Mouse (Mus musculus) adrenal gland, adult 8-10 months (tissue): ENCODE data around the gene Taf3. TPM values are rescaled to one million over a fixed set of nuclear protein-coding genes. Genes with fewer than 3 reads are reported as not detected.
A peak's percentile ranks its signal among the peaks of the same experiment; 100 is the strongest.

ENCODE experiments used
- DNase-seq: peaks from one replicate; pipeline ENCODE4 v3.0.0; 2022
- total RNA-seq, 4 experiments: library from RNA; stranded (reverse); gene quantifications; 2 replicates each; pipeline ENCODE4 v1.2.4; 2022

Taf3 gene
- total RNA-seq, 4 experiments from 2014 or later: 11.8 to 12.7 (median 12.4) TPM

DNA sequence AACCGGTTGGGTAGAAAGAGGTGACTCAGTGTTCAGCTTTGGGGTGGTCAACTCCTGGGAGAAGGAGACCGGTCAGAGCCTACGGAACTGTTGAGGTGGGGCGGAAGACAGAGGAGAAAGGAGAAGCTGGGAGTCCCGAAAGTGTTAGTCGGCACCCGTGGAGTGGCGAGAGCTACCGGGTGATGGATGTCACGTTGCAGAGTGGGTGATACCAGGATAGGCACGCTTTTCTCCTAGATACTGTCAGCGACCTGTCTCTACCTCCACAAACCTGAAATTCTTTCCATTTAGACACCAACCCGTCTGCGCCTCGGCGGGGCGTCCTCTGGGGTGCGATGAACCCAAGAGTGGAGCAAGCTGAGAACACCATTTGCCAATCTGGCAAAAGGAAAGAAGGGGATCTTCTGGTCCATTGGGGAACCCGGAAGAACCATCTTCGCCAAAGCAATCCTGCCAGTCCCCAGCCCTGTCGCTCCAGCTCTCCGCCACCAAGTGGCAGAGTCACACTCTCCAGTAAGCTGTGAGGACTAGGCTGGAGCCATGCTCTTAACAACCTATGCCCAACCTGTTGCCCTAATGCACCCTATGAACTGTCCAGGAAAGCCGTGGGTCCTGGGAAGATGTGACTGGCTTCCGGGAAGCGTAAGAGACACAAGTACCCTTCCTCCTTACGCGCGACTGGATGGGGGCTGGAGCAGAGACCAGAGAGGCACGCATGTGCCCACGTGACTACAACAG, 159.3 kb downstream of the Taf3 start, which contains the start of gene 9230102O04Rik:
TSS of gene 9230102O04Rik (minus strand) at position 628 of the 738 bp plus-strand sequence.
- no peak for DNase-seq

DNA sequence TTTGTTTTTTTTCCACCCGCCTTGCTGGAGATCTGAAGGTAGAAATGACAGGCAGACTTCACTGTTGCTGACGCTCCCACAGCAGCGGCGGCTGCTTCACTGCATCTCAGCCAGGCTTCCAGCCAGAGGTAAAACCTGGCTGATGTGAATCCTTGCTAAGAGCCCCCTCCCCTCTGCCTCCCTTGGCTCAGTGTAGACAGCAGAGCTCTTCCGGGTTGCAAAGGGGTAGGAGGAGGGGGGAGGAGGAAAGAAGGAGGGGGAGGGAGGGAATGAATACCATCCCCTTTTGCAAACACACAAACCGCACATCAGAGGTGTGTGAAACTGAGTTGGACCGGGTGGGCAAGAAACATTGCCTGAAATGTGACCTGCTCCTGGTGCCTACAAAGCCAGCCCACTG, 160.8 kb downstream of the Taf3 start:
- DNase-seq: no peak

DNA sequence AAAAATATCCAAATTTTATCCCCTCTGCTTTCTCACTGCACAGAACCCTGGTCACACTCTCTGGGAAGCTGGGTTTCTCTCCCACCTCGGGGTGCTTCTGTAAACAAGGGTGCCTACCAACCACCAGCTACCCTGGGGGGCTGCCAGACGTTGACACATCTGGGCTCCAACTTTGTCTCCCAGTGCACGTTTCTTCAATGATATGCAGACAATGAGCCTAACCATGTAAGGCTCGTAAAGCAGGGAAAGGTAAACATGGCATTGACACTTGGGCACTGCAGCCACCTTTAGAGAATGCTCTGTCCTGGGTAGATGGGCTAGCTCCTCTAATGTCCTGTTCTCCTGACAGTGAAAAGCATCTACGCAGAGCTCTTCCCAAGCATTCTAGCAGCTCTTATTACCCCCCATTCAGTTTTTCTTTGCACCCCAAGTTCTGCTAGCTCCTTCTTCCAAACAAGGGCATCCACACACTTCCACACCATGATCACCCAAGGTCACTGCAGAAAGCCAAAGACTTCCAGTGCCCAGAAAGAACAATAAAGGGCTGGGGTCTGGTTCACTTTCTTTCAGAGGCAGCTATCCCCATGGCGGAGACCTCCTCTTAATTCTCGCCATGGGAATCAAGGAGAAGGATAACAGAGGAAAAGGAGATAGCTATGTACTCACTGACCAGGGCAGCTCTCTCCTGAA, 161.3 kb downstream of the Taf3 start:
- no peak for DNase-seq

DNA sequence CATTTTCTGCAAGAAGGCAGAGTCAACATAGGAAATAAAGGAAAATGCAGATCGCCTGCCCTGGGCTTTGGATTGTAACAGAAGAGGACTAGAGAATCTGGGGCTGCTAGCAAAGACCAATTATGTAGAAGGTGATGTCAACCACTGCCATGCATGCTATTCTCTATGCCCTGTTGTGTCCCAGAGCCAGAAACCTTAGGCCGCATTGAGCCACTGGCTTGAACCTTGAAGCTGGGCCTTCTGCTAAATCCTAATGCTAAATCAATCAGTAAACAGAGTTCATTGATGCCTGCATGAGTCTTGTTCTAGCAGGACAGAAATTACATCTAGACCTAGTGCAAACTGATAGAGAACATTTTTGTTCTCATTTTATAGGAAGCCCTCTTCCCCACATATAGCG, 162.4 kb downstream of the Taf3 start:
- DNase-seq: no peak

DNA sequence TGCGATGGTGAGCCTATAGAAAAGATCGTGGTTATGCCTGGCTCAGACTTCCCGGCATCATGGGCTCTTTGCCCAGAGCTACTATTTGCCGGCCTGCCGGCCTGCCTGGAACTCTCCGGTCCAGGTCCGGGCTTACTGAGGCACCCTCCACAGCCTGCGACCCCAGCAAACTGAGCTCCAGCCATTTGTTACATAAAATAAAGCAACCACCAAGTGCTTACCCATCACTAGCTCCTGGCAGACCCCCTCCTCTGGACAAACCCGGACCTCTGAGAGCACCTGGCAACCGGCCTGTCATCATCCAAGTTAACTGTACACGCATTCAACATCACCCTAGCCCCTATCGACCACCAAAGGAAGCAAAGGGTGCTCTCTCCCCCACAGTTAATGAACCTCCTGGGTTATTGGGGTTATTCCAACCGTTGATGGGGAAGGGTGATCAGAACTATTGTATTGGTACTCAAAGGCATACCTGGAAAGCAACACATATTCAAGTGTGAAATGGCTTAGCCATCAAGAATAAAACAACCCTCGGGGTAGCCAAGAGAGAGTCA, 163.1 kb downstream of the Taf3 start:
- DNase-seq: no peak

DNA sequence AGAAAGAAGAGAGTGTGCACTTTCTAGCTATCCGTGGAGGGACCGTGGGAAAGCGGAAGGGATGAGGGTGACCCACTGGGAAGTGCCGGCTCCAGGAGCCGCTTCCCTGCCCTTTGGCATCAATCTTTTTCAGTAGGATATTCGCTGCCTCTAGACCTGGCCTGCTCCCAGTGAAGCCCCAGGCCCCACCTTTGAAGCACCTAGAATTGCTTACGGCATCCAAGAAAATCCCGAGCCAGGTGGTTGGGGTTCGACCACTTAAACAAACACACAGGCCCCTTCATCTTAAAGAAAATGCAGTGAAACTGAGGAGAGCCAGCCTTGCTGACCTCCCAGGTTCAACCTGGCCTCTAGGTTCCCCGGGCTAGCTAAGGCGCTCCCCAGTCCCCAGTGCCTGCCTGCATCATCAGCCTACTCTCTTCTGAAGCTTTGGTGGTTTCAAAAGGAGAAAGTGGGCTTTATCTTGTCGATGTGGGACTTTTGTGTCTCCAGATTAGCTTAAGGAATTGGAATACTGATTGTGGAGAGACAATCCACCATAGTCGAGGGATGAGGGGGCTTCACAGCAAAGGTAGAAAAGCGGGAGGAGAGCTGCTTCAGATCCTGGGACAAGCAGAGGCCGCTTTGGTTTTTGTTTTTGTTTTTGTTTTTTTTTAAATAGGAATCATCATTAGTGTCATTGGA, 163.7 kb downstream of the Taf3 start:
- no peak for DNase-seq

DNA sequence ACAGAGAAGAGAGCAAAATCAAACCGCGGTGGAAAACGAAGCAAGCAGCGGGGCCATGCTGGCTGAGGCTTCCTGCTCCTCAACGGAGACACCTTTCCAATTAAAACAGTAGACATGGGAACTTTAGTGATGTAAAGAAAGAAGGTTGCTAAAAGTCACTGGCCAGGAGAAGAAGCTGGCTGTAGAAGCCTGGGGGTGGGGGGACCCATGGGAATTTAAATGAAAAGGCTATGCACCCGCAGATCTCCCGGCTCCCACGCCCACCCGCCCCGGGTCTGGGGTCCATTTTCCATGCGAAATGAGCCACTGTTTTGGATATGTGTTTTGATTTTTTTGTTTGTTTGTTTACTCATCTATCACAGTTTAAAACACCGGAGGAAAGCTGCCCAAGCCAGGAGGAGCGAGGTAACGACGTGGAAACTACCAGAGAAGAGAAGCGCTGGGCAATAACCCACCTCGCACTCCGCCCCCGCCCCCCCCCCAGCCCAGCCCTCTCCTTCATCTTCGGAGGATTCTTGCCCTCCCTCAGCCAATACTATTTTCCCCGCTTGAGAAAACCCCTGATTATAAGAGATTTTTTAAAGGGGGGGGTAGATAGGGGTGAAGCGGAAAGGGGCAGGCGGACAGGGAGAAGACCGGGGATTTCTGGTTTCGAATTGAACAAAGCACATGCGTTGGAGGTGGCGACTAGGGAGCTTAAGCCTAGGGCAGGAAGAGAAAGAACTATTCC, 164.4 kb downstream of the Taf3 start:
- no peak for DNase-seq

DNA sequence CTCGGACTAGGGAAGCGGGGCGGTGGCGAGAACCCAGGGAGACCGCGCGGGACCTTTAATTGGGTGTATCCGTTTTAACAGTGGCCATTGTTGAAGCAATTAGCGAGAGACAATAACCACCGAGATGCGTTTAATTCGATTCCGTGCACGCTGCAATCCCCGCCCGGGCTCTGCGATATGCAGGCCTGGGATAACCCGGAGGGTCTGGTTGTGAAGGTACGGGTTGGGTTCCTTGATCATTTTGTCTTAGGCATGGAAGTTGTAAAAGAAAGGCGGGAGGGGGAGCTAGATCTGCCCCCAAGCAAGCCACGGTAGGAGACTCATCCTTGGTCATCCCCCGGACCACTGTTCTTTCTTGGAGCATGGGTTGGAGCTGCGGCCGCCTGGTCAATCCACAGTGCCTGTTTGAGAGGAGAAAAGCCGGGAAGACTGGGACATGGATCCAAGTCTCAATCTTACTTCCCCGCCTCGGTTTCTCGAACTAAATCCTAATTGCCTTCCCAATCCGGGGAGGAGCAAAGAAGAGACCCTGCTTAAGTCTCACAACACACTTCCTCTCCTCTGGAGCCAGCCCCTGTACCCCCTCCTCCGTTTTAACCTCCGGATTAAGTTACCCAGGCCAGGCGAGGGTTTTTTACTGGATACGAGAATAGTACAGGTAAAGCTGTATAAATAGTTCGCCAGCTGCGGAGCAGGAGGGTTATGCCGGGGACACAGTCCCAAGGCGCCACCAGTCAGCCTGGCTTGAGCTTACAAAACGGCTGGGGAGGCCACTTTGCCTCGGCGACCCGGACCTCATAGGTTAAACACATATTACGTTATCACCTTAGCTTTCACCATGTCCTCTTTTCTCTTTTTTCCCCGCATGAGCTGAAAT, 165.2 kb downstream of the Taf3 start:
- no peak for DNase-seq

DNA sequence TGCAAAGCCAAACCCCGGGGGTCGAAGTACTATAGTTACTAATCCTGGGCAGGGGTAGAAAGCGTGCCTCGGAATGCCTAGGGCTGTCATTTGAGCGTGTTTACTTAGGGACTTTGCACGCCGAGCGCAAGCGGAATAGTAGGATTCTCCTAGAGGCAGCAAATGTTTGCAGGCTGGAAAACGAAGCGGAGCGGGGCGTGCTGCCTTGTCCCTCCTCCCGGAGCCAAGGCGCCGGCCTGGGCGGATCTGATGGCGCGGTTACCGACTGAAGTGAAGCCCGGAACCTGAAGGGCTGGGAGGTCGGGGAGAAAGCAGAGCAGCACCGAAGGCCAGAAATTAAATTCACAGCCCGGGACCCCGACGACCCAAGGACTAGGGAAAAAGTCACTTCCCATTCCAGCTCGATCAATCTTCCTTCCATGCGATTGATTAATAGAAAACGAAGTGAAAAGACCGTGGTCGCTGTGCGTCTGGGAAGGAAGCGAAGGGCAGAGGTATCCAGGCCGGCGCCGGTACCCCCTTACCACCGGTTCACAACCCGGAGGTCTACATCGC, 165.9 kb downstream of the Taf3 start:
- no peak for DNase-seq

DNA sequence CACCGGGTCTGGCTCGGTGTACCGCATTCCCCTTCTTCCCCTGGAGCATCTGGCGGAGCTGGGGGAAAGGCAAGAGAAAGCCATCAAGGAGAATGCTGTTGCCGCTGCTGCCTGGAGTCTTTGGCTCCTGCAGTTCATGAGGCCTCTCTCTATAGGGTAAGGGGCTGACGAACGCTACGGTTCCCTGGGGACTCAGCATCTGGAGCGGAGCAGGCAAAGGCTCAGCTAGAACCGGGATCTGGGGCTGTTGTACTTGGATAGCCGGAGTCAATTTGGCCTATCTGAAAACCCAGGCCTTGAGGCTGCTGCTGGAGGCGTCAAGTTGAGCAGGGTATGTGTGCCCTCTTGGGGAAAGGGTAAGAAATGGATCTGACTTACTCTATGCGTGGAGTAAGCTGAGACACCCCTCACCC, 166.8 kb downstream of the Taf3 start:
- no peak for DNase-seq

DNA sequence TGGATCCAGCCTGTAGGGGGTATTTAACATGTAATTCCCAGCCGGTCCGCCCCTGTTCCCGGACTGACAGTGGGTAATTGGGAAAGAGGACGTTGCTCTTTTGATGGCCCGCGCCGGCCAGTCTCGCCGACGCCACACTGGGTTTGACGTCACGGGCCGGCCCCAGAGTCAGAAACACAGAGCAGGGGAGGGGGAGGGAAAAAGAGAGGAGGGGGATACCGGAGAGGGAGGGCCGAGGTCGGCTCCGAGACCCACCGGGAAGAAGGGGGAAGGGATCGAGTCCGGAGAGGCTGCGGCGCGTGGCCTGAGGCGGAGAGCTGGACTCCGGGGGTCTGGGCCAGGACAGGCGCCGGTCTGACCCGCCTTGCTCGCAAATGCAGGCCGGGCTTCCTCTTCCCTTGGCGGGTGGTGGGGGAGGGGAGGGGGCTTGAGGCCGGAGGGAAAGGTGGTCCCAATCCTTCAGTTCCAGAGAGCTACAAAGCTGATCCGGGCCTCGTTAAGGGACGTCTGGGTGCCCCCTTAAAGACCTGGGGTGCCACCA, 167.3 kb downstream of the Taf3 start, which contains the start of gene 4930412O13Rik:
TSS of gene 4930412O13Rik (plus strand) at position 202 of the 541 bp plus-strand sequence.
- no peak for DNase-seq

DNA sequence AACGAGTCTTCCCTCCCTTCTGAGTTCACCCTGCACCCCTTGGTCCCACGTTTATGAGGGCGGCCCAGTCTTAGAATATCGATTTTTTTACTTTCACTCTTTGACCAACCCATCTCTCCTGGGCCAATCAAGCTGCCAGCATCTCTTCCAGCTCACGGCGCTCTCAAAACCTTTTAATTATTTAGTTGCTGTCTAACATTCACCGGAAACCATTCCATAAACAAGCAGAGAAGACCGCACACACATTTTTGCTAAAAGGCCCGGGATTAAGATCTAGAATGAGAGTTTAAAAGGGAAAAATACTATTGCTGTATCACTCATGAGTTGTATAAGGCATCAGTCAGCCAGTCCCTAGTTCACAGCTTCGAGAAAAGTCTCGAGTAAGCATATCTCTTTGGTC, 168.1 kb downstream of the Taf3 start:
- no peak for DNase-seq

DNA sequence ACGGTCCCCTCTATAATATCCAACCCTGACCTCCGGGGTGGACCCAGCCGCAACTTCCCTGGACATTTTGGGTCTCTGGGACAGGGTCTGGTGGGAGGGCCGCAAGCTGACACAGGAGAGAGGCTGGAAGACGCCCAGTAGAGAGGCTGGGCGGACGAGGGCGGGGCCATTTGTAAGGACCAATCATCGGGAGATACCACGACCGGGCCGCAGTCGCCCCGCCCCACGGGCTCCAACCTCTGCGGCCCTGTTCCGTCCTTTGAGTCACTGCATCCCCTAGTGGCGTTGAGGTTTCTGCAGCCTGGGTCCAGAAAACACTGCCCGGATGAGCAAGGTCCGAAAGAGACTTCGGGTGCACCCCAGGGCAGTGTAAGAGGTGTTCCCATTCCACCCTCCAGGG, 168.9 kb downstream of the Taf3 start:
- peak; percentile 90 for DNase-seq

DNA sequence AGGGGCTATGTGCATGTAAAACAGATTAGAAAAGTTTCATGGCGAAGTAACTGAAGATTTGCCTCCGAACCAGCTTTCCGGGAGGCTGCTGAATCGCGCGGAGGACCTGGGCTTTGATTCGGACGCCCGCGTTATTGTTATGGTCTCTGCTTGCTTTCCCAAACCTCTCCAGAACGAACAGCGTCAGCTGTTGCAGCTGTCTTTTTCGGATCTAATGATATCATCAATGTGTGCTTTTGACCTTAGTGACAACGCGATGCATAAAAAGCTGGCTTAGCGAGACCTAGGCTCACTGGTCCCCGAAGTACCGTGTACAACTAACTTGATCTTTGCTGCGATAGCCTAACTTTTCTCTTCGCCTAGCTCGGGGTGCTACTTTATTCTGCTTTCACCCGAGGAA, 169.3 kb downstream of the Taf3 start:
- DNase-seq: no peak

DNA sequence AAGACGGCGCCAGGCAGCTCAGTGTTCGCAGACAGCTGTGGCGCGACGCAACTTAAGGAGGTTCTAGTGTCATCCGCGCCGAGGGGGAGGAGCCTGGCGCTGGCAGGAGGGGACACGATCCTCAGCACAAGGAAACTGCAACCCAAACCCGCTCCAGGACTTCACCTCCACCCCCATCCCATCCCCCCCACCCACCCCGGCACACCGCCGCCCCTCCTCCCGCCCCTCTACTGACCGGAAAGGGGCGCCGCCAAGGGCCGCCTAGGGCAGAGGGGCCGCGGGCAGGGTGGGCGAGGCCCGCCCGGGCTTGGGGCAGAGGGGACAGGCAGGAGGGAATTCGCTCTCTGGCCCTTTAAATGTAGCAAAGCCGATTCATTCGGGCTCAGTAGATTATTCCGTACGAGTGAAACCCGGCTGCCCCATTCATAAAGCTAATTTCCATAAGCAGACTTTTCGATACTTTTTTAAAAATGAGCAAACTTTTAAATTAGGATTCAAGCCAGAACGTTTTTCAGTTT, 169.8 kb downstream of the Taf3 start:
- DNase-seq: no peak

DNA sequence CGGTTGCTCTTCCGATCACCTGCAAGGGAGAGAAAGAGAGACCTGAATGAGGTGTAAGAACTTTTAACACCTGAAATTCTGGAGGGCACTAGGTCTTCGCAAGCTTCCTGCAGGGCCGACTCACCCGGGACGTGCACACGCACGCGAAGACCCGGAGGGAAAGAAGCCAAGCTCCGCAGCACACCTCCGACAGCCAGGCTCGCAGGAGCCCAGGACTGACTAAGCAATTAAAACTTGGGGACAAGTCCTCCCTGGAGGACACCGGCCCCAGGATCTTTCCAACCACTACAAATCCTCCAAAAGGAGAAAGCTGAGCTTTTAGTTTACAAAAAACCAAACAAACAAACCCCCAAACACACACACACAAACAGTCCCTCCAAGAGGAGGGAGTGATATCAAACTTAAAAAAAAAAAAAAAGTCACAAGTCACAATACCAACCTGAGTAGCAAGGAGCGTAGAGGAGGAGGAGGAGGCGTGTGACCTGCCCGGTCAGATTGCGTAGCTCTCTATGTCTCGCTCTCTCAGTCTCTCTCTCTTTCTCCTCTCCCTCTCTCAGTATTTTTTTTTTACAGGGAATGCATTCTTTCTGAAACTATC, 170.3 kb downstream of the Taf3 start:
- no peak for DNase-seq

DNA sequence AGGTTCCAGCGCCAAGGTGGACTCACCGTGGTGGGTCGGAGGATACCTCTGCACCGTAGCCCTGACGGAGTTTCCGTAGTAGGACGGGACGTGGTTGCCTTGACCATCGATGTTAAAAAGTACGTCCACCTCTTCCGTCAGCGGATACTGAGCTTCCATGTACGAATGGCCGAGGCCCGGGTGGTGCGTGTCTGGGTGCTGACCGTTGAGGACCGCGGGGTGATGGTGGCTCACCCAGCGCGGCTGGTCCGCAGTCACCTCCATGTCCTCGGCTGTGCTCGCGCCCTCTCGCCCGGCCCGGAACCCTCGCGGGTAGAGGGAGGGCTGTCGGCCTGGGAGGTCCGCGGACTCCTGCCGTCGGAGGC, 171.1 kb downstream of the Taf3 start:
- DNase-seq: no peak

DNA sequence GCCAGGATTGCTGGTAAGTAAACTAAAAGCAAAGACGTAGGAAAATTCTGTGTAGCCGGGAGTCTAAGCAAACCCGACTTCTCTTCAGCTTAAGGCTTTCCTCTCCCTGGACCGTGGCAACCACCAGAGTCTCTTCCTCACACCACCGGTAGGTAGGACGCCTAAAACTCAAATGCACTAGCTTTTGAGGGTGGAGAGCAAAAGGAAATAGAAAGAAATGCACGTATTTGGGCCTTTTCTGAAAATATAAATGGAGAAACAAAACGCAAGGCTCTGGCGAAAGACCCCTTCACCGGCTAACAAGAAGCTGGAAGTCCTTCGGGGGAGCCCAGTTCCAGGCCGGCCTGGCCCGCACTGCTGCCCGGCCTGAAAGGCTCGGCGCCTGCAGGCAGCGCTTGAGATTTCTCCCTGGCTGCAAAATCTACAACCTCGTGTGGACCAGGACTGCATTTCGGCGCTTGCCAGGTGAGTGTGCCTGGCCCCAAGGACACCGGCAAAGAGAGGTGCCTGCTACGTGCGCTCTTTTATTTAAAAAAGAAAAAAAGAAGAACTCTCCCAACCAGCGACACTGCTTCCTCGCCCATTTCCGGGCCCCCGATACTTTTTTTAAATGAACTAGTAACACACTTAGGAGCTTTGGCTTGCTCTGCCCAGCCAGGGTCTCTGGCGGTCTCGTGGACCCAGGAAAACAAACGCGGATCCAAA, 171.6 kb downstream of the Taf3 start:
- no peak for DNase-seq

DNA sequence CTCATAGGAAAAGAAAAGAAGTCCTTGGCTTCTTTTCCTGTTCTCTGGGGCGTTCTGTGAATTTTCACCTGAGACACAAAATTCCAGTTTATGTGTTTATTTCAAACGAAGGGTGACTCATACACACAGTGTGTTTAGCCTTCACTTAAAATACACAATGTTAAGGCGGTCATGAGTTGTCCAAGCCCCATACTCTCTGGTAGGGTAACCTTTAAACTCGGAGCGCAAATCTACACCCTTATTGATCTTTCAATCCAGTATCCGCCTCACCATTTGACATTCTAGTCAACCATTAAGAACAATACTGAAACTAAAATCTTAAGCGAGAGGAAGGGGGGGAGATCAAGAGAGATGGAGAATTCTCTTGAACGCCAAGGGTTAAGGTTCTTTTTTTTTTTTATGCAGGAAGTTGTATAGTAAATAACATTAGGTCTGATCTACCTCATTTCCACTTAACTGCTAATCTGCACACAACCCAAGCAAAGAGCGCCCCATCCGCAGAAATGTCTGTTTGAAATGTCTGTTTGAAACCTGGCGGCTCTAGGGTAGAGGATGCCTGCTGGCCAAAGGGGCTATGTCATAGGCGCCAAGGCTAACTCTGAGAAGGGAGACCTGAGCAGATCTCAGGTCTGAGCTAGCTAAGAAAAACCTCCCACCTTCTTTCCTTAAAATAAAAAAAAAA, 172.6 kb downstream of the Taf3 start:
- DNase-seq: no peak
